Mouse (Mus musculus) testis, postnatal 14 days (tissue): ENCODE results near the gene Zswim4.
"Not testable (repeated sequence)": the region's sequence is repeated elsewhere in the genome, so short reads cannot be mapped to it uniquely, and the experiment has no call there.

Experiments used
- DNase-seq: peaks from one replicate; pipeline ENCODE4 v3.0.0; 2021; ENCODE audit warnings: low spot score

The Zswim4 gene

DNA sequence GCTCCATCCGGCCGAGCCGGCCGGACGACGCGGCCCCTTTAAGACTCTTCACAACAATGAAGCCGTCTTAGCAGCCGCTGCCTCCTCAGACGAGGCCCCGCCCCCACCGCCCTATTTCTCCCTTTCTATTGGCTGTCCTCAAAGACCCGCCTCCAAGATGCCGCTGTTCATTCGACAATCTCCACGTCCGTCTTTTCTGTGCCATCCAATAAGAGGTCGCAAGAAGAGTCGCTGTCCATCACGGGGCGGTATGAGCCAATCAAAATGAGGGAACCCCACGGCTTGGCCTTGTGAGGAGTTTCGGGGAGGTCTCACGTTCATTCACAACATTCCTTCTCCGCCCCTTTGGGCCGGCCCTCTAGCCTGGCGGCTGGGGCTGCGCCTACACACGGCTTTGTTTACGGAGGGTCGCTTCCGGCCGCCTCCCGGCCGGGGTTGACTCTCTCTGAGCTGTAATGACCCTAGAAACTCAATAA lies at the start of gene Zswim4:
Gene Zswim4, minus strand, starts transcription at position 58 of the 476 bp plus-strand sequence.
- DNase-seq: peak; percentile 99

GRCm38 (mm10) chr8:84285665-84286064 lies 48.8 kb upstream of the Zswim4 start:
- DNase-seq: not testable (repeated sequence)

GRCm38 (mm10) chr8:84284608-84285063 lies 47.8 kb upstream of the Zswim4 start:
- DNase-seq: peak; percentile 32

- no peak for DNase-seq
Observed at GRCm38 (mm10) chr8:84280777-84281176, 43.9 kb upstream of the Zswim4 start.

DNA sequence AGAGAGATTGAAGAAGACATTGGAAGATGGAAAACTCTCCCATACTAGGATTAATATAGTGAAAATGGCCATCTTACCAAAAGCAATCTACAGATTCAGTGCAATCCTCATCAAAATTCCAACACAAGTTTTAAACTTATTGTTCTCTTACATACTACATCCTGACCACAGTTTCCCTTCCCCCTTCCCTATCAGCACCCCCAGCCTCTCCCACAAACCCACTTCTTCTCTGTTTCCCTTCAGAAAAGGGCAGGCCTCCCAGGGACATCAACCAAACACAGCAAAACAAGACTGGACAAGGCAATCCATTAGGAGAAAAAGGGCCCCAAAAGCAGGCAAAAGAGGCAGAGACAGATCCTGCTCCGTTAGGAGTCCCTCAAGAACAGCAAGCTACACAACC lies 39.6 kb upstream of the Zswim4 start:
- DNase-seq: no peak

GRCm38 (mm10) chr8:84273968-84274367 lies 37.1 kb upstream of the Zswim4 start:
- DNase-seq: no peak

GRCm38 (mm10) chr8:84272302-84272701 lies 35.4 kb upstream of the Zswim4 start:
- no peak for DNase-seq

DNA sequence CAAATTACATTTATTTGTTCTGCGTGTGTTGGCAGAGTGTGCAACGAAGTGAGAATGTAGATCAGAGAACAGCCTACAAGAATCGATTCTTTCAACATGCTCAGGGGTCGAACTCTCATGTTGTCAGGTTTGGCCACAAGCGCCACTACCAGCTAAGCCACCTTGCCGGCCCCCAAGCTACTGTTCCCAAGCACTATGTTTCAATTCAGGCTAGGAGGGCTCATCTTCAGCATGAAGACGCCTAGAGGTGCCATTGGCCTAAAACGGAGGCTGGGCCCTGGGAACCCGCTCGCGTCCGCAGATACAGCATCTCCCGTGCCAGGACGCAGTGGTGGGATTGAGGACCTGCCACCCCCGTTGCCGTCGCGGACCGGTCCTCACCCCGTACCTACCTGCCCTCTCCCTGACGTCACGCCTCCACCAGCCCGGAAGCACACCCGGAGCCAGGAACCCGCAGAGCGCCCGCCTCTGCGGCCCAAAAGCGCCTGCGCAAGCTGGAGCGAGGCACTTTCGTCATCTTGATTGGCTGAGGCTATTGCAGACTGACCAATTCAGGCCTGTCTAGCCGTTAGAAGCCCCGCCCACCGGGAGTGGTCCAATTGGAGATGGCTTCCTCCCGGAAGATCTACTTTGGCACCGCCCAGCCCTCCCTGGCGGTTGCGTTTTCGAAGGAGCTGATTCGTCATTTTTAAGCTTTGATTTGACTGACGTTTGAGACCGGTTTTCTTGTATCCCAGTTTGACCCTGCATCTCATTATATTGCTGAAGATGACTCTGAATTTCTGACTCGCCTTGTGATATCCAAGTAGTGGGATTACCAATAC lies 33.3 kb upstream of the Zswim4 start, which contains the start of gene Ccdc130:
Gene Ccdc130, minus strand, starts transcription at position 431 of the 824 bp plus-strand sequence.
- peak; percentile 100 for DNase-seq

DNA sequence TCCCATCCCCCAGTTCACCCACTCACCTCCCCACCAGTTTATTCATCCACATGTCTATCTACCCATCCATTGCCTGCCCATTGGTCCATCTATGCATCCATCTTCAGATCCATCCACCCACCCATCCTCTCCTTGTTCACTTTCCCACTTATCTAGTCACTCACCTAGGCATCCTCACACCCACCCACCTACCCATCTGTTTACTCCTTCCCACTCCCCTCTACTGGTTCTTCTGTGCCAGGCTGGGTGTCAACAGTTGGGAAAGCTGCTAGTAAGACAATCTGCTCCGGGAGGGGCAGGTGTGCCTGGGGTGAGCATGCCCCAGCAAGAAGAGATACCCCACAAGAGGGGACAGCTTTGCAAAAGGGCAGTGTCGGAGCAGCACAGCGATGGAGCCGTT lies 24.2 kb upstream of the Zswim4 start:
- no peak for DNase-seq

GRCm38 (mm10) chr8:84256822-84257610 lies 20.2 kb upstream of the Zswim4 start, which contains the start of gene Mri1:
Gene Mri1 (minus strand): TSS chr8:84257326.
- peak; percentile 85 for DNase-seq

GRCm38 (mm10) chr8:84256458-84256821 lies 19.6 kb upstream of the Zswim4 start:
- DNase-seq: no peak

DNA sequence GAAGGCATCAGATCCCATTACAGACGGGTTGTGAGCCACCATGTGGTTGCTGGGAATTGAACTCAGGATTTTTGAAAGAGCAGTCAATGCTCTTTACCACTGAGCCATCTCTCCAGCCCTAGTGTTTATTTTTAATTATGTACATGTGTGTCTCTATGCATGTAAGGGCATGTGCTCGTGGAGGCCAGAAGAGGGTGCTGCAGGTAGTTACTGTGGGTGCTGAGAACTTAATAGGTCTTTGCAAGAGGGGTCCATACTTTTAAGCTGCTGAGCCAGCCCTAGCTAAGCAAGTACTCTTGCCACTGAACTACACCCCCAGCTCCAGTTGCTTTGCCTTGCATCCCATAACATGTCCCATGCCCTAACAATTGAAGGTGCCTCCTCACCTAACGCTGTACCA lies 19.0 kb upstream of the Zswim4 start:
- DNase-seq: no peak

- DNase-seq: peak; percentile 88
Observed at GRCm38 (mm10) chr8:84249257-84250170, 12.7 kb upstream of the Zswim4 start, which contains the start of gene D8Ertd738e. Gene D8Ertd738e (minus strand): TSS chr8:84249719.

- DNase-seq: no peak
Observed at GRCm38 (mm10) chr8:84241821-84242220, 5.0 kb upstream of the Zswim4 start.

DNA sequence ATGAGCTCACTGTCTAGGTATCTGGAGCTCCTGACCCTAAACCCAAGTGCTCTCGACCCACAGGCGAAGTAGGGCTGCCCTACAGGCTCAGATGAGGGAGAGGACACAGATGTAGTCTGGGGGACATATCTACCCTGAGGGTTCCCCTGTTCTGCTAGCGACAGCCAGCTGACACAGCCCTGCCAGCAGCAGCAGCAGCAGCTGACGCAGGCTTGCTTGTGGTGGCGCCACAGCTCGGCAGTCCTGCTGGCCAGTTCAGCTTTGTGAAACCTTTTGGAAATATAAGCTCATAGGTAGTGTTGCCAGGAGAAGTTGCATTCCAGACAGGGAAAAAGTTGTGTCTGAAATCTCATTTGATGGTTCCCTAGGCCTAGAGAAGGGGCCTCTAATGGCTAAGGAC lies 4.3 kb upstream of the Zswim4 start:
- DNase-seq: no peak

GRCm38 (mm10) chr8:84237542-84238229 lies 831 bp upstream of the Zswim4 start:
- no peak for DNase-seq

- DNase-seq: peak; percentile 43
Observed at GRCm38 (mm10) chr8:84236410-84236997, 351 bp downstream of the Zswim4 start.

DNA sequence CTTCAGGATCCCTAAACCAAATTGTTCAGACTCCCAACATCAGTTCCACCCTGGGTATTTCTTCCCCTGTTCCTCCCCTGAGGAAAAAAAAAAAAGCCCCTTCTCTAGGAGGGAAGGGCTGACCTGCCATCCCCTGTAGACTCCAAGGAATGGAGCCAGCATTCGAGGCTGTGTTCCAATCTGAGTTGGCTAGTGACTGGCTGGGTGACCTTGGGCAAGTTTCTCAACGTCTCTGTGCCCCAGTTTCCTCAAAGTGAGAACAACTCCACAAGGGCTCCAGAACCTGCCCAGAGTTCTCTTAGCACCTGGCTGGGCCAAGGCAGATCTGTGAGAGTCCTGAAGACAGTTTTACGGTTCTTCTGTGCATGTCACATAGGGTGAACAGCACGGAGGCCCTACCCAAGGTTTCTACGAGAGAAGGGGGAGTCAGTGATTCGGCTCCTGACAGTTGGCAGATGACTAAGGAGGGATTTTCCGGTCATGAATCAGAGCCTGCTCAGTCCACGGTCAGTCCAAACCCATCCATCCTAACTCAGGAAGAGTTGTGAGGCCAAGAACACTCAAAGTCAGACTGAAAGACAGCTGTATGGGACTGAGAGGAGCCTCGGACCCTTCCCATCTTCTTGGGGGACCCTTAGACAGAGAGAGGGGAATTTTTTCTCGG lies 977 bp downstream of the Zswim4 start:
- no peak for DNase-seq

GRCm38 (mm10) chr8:84233055-84233454 lies 3.8 kb downstream of the Zswim4 start:
- DNase-seq: no peak

DNA sequence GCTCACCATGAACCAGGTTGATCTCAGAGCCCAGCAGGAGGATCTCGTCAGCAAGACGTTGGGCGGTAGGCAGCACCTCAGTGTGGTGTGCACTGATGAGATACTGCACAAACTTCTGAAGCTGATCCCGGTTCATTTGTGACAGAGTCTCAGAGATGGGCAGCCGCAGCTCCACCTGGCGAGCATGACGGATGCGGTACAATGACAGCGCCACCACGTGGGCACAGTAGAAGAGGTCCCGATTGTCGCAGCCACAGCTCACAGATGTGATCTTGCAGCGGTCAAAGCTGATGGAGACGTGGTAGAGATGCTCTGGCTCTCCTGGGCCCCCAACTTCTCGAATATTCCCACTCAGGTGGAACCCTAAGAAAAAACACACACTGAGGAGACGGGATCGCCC lies 6.1 kb downstream of the Zswim4 start:
- DNase-seq: no peak
